Mouse (Mus musculus) stomach, embryonic 14.5 days (tissue): ENCODE results near the gene Krtap3-1. TPM values are rescaled to one million over a fixed set of nuclear protein-coding genes. Genes with fewer than 3 reads are reported as not detected.
"Not testable (repeated sequence)": the region's sequence is repeated elsewhere in the genome, so short reads cannot be mapped to it uniquely, and the experiment has no call there.

Experiments used
- ATAC-seq: fragments of 200-750 bp; cut with Nextera tagmentation; 2 replicates; pipeline ENCODE4 v1.8.0; 2017; ENCODE audit warnings: low read depth, moderate TSS enrichment; ENCODE audit not compliant: insufficient number of reproducible peaks, insufficient read depth, low FRiP score
- H3K27ac ChIP-seq: fragments of 300-500 bp; sonication (generic); 2 replicates; pipeline ENCODE4 v1.5.1; 2014; ENCODE audit warnings: mild to moderate bottlenecking, low read length, moderate library complexity, mixed read lengths
- H3K27me3 ChIP-seq: fragments of 300-500 bp; sonication (generic); 2 replicates; pipeline ENCODE4 v1.6.1; 2014; ENCODE audit warnings: low read length, control low read depth, mixed read lengths; ENCODE audit not compliant: control insufficient read depth, insufficient read depth
- H3K36me3 ChIP-seq: fragments of 300-500 bp; sonication (generic); 2 replicates; pipeline ENCODE4 v1.6.1; 2014; ENCODE audit warnings: mild to moderate bottlenecking, control low read depth, low read length, moderate library complexity, mixed read lengths; ENCODE audit not compliant: control insufficient read depth, insufficient read depth
- H3K4me1 ChIP-seq: fragments of 300-500 bp; sonication (generic); 2 replicates; pipeline ENCODE4 v1.6.1; 2014; ENCODE audit warnings: low read length, control low read depth, mixed read lengths; ENCODE audit not compliant: control insufficient read depth, insufficient read depth
- H3K4me2 ChIP-seq: fragments of 300-500 bp; sonication (generic); replicated peaks from 2 replicates; pipeline ENCODE4 v1.6.1; 2014; ENCODE audit warnings: low read depth, low read length, control low read depth
- H3K4me3 ChIP-seq: fragments of 300-500 bp; sonication (generic); 2 replicates; pipeline ENCODE4 v1.5.1; 2014; ENCODE audit warnings: low read depth, low read length, control low read depth
- H3K9ac ChIP-seq: fragments of 300-500 bp; sonication (generic); replicated peaks from 2 replicates; pipeline ENCODE4 v1.6.1; 2014; ENCODE audit warnings: low read depth, mild to moderate bottlenecking, control low read depth, low read length, moderate library complexity, mixed read lengths
- H3K9me3 ChIP-seq: fragments of 300-500 bp; sonication (generic); 2 replicates; pipeline ENCODE4 v1.6.1; 2016; ENCODE audit warnings: low read depth, low read length, control low read depth; ENCODE audit not compliant: control insufficient read depth
- WGBS: fragments of 180-500 bp; shearing (Covaris S2); extraction: QIAGEN DNeasy Blood & Tissue Kit; methylation state at CpG from one replicate; pipeline ENCODE4 v1.1.7; 2014; 5-methylcytosine and 5-hydroxymethylcytosine counted together
- polyA plus RNA-seq: library from polyadenylated mRNA; unstranded; fragments of >200 nt; fragmentation: Nextera tagmentation; extraction: Ambion mirVana; gene quantifications from 2 replicates; pipeline ENCODE4 v1.2.1, GENCODE M21; 2014

Gene Krtap3-1
- polyA plus RNA-seq = not detected in 2 replicates

- no peak within 1 kb of the TSS for H3K4me3 ChIP-seq
- H3K4me2 ChIP-seq = no peak within 1 kb of the TSS
- WGBS = 93% methylated on average over 7 of the region's 7 CpGs
- no peaks in the 10 kb centered on the region for H3K9me3 ChIP-seq
- H3K27ac ChIP-seq = no peak within 1 kb of the TSS
- no peak within 1 kb of the TSS for H3K9ac ChIP-seq
- ATAC-seq = no peak
- H3K4me1 ChIP-seq = no peaks in the 10 kb centered on the region
- H3K36me3 ChIP-seq = no peaks in the 10 kb centered on the region
- H3K27me3 ChIP-seq = no peaks in the 10 kb centered on the region
Measured at GRCm38 (mm10) chr11:99566530-99566929, at the start of gene Krtap3-1. TSS of gene Krtap3-1 (minus strand) at chr11:99566630.

- H3K4me1 ChIP-seq = no peaks in the 10 kb centered on the region
- H3K27ac ChIP-seq = no peak within 1 kb of the TSS
- ATAC-seq = no peak
- H3K4me2 ChIP-seq = no peak within 1 kb of the TSS
- no peak within 1 kb of the TSS for H3K4me3 ChIP-seq
- no peak within 1 kb of the TSS for H3K9ac ChIP-seq
- no peaks in the 10 kb centered on the region for H3K36me3 ChIP-seq
- H3K27me3 ChIP-seq = no peaks in the 10 kb centered on the region
- H3K9me3 ChIP-seq = no peaks in the 10 kb centered on the region
- 66% methylated on average over 3 of the region's 3 CpGs for WGBS
Measured at GRCm38 (mm10) chr11:99614796-99615363, 48.5 kb upstream of the Krtap3-1 start, which contains the start of gene Krtap2-4. TSS of gene Krtap2-4 (minus strand) at chr11:99614846.

GRCm38 (mm10) chr11:99610089-99610488 lies 43.7 kb upstream of the Krtap3-1 start, which contains the start of gene Gm11937:
TSS of gene Gm11937 (minus strand) at chr11:99610189.
- not testable (repeated sequence) for H3K27ac ChIP-seq, H3K4me1 ChIP-seq, H3K36me3 ChIP-seq, H3K4me3 ChIP-seq, H3K27me3 ChIP-seq, H3K4me2 ChIP-seq, H3K9ac ChIP-seq, H3K9me3 ChIP-seq, ATAC-seq
- 66% methylated on average over 1 of the region's 2 CpGs for WGBS

DNA sequence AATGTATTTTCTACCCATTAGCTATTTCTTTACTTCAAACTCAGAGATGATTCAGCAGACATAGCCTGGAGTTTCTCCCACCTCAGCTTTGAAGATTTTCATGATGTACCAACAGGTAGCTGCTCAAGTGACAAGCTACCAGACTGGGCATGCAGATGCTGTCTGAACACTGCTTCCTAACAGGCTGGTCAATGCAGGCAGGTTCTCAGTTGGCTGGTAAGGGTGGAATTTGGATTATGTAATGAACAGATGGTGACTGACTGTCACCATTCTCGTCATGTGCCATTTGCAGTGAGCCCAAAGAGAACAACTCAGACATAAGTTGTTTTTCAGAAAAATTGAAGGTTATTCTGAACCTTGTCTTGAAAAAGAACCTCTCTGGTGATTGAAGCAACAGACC lies 42.7 kb upstream of the Krtap3-1 start:
- no peaks in the 10 kb centered on the region for H3K9me3 ChIP-seq
- no peak for ATAC-seq
- H3K4me1 ChIP-seq = no peaks in the 10 kb centered on the region
- H3K9ac ChIP-seq = no peak overlapping the region
- no peak overlapping the region for H3K27ac ChIP-seq
- no peaks in the 10 kb centered on the region for H3K36me3 ChIP-seq
- H3K27me3 ChIP-seq = no peaks in the 10 kb centered on the region
- H3K4me2 ChIP-seq = no peak overlapping the region
- WGBS = 70% methylated on average over 1 of the region's 1 CpGs
- no peak overlapping the region for H3K4me3 ChIP-seq

- H3K9me3 ChIP-seq, H3K4me1 ChIP-seq, ATAC-seq, H3K4me3 ChIP-seq, H3K36me3 ChIP-seq, H3K27me3 ChIP-seq, H3K4me2 ChIP-seq, H3K9ac ChIP-seq, H3K27ac ChIP-seq: not testable (repeated sequence)
- WGBS = 50% methylated on average over 1 of the region's 1 CpGs
Measured at GRCm38 (mm10) chr11:99603208-99603607, 36.8 kb upstream of the Krtap3-1 start, which contains the start of gene Gm11938. TSS of gene Gm11938 (minus strand) at chr11:99603308.

DNA sequence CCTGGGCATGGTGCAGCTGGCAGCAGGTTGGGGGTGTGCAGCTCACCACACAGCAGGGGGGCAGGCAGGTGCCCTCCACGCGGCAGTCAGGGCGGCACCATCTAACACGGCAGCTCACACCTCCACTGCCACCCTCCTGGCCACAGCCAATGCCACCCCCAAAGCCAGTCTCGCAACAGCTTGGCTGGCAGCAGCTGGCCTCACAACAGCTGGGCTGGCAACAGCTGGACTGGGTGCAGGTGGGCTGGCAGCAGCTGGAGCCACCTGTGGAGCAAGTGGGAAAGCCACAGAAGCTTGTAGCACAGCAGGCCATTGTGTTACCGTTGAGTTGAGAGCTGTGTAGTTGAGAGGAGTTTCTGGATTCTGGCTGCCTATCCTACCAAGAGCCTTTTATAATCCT lies 31.3 kb upstream of the Krtap3-1 start, which contains the start of gene Krtap9-3:
TSS of gene Krtap9-3 (minus strand) at position 364 of the 400 bp plus-strand sequence.
- H3K9me3 ChIP-seq, H3K27me3 ChIP-seq, ATAC-seq, H3K9ac ChIP-seq, H3K4me1 ChIP-seq, H3K4me2 ChIP-seq, H3K4me3 ChIP-seq, H3K36me3 ChIP-seq, H3K27ac ChIP-seq: not testable (repeated sequence)
- WGBS = 82% methylated on average over 6 of the region's 6 CpGs

- Histone ChIP-seq H3K4me1 (no peaks in the 10 kb centered on the region), H3K4me3 (no peak within 1 kb of the TSS), H3K36me3 (no peaks in the 10 kb centered on the region), H3K9me3 (no peaks in the 10 kb centered on the region), H3K9ac (no peak within 1 kb of the TSS), H3K27ac (no peak within 1 kb of the TSS), H3K27me3 (no peaks in the 10 kb centered on the region), H3K4me2 (no peak within 1 kb of the TSS)
- ATAC-seq = no peak
- WGBS = 89% methylated on average over 6 of the region's 6 CpGs
Measured at GRCm38 (mm10) chr11:99590981-99591380, 24.6 kb upstream of the Krtap3-1 start, which contains the start of gene Krtap1-3. TSS of gene Krtap1-3 (minus strand) at chr11:99591339.

DNA sequence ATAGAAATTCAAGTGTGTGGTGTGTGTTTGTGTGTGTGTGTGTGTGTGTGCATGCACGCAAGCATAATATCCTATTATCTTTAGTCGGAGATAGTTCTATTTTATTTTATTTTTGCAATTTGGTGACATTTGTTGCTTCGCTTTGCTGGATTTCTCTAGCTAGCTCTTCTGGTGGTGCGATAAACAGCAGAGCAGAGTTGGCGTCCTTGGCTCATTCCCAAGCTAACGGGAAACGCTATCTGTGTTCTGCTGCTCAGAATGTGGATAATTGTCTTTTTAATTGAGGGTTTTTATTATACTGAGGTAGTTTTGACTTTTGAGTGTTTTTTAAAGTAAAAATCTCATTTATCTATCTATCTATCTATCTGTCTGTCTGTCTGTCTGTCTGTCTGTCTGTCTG lies 18.7 kb upstream of the Krtap3-1 start:
- H3K9me3 ChIP-seq = no peaks in the 10 kb centered on the region
- WGBS = 89% methylated on average over 7 of the region's 7 CpGs

DNA sequence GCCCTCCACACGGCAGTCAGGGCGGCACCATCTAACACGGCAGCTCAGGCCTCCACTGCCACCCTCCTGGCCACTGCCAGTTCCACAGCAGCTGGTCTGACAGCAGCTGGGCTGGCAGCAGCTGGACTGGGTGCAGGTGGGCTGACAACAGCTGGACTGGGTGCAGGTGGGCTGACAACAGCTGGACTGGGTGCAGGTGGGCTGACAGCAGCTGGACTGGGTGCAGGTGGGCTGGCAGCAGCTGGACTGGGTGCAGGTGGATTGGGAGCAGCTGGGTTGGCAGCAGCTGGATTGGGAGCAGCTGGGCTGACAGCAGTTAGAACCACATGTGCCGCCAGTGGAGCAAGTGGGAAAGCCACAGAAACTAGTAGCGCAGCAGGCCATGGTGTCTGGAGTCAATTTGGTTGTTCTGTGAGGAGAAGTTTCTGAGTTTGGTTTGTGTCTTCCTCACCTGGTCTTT lies 16.8 kb upstream of the Krtap3-1 start, which contains the start of gene Krtap1-4:
TSS of gene Krtap1-4 (minus strand) at position 410 of the 460 bp plus-strand sequence.
- Histone ChIP-seq H3K9me3 (no peaks in the 10 kb centered on the region), H3K4me2 (no peak within 1 kb of the TSS), H3K4me3 (no peak within 1 kb of the TSS), H3K27me3 (no peaks in the 10 kb centered on the region), H3K4me1 (no peaks in the 10 kb centered on the region), H3K27ac (no peak within 1 kb of the TSS), H3K9ac (no peak within 1 kb of the TSS), H3K36me3 (no peaks in the 10 kb centered on the region)
- 85% methylated on average over 5 of the region's 5 CpGs for WGBS
- no peak for ATAC-seq

More for the DNA sequence above, 18.7 kb upstream of the Krtap3-1 start:
- Histone ChIP-seq H3K4me1 (no peaks in the 10 kb centered on the region), H3K36me3 (no peaks in the 10 kb centered on the region), H3K27me3 (no peaks in the 10 kb centered on the region), H3K27ac (no peak overlapping the region), H3K4me2 (no peak overlapping the region), H3K4me3 (no peak overlapping the region), H3K9ac (no peak overlapping the region)
- ATAC-seq = no peak
